Mouse (Mus musculus) lung, adult 2 months (tissue): ENCODE data around the gene Gpr34.

ENCODE experiments used
- CTCF ChIP-seq: fragments of 200-500 bp; IDR thresholded peaks from 2 replicates; pipeline ENCODE4 v1.5.1; 2011; ENCODE audit warnings: mild to moderate bottlenecking, low read length, control low read depth; ENCODE audit not compliant: insufficient read depth
- POLR2A ChIP-seq: fragments of 200-500 bp; IDR thresholded peaks from 2 replicates; pipeline ENCODE4 v1.6.1; 2011; ENCODE audit warnings: low read depth, mild to moderate bottlenecking, control low read depth, low read length, borderline replicate concordance; ENCODE audit errors: extremely low read depth

GRCm38 (mm10) chrX:13681748-13682147 lies 49.9 kb downstream of the Gpr34 start:
- TF ChIP-seq POLR2A: no peak
- no peak for TF ChIP-seq CTCF
